Mouse (Mus musculus) megakaryocyte, embryonic 14.5 days (primary cell): ENCODE data around the gene Brsk1. TPM values are rescaled to one million over a fixed set of nuclear protein-coding genes. Genes with fewer than 3 reads are reported as not detected.
A peak's percentile ranks its signal among the peaks of the same experiment; 100 is the strongest.

ENCODE experiments used
- H3K27me3 ChIP-seq: replicated peaks from 2 replicates; pipeline ENCODE3; 2012; ENCODE audit warnings: inconsistent platforms
- H3K36me3 ChIP-seq: replicated peaks from 2 replicates; pipeline ENCODE3; 2012; ENCODE audit warnings: low read length, inconsistent platforms, mixed read lengths
- H3K4me1 ChIP-seq: 2 replicates; pipeline ENCODE4 v1.6.1; 2012; ENCODE audit warnings: inconsistent platforms
- H3K4me3 ChIP-seq: replicated peaks from 2 replicates; pipeline ENCODE3; 2012; ENCODE audit warnings: moderate library complexity, mild to moderate bottlenecking, inconsistent platforms
- H3K9me3 ChIP-seq: 2 replicates; pipeline ENCODE4 v1.6.1; 2012; ENCODE audit warnings: inconsistent platforms
- FLI1 ChIP-seq: IDR thresholded peaks from 2 replicates; pipeline ENCODE4 v1.6.1; 2012; ENCODE audit warnings: low read length, inconsistent platforms, mixed read lengths
- GATA1 ChIP-seq: IDR thresholded peaks from 3 replicates; pipeline ENCODE4 v1.6.1; 2012; ENCODE audit warnings: mixed read lengths, low read length, inconsistent platforms, borderline replicate concordance
- polyA plus RNA-seq: library from polyadenylated mRNA; stranded (reverse); fragments of >175 nt; gene quantifications from 2 replicates; pipeline ENCODE4 v1.2.3, GENCODE M21; 2012; ENCODE audit warnings: low replicate concordance; ENCODE audit not compliant: insufficient read depth

Gene Brsk1
- polyA plus RNA-seq, 1 experiment = 0.08 TPM

DNA sequence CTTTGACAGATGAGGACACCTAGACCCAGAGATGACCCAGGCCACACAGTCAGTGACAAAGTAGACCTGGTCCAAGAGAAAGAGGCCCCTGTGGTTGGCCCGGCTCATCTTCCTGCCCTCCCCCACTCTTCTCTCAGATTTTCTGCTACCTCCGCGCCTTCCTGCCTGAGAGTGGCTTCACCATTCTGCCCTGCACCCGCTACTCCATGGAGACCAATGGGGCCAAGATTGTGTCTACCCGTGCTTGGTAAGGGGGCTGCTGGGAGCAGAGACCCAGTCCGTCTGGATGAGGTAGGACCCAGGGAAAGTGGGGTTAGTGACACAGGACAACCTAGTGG is 52.0 kb downstream of the Brsk1 start:
- peak overlapping the region; percentile 59 for H3K4me3 ChIP-seq

DNA sequence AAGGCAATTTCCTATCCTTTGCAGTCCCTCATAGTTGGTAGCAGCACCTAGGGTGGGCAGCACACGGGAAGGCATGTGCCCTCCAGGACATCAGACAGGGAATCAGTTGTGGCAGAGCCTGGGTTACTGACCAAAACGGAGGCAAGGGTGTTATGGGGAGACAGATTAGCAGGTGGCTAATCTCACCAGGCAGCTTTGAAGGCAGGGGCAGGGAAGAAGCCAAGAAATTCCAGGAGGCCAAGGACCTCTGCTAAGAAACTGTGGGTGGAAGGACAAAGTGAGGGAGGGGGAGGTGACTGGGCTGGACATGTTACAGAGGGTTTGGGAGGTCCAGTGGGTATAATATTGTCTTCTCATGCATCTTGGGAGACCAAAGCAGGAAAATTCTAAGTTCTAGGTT is 53.0 kb downstream of the Brsk1 start:
- Histone ChIP-seq H3K36me3 (peaks cover 72% of the 10 kb centered on the region), H3K27me3 (no peaks in the 10 kb centered on the region), H3K4me3 (peak overlapping the region; percentile 59), H3K4me1 (peaks cover 83% of the 10 kb centered on the region), H3K9me3 (no peaks in the 10 kb centered on the region)
- TF ChIP-seq FLI1 (no peak), GATA1 (no peak)

More for the DNA sequence above, 52.0 kb downstream of the Brsk1 start:
- Histone ChIP-seq H3K9me3 (no peaks in the 10 kb centered on the region), H3K4me1 (peaks cover 74% of the 10 kb centered on the region), H3K27me3 (no peaks in the 10 kb centered on the region), H3K36me3 (peaks cover 63% of the 10 kb centered on the region)
- TF ChIP-seq GATA1 (no peak), FLI1 (no peak)

DNA sequence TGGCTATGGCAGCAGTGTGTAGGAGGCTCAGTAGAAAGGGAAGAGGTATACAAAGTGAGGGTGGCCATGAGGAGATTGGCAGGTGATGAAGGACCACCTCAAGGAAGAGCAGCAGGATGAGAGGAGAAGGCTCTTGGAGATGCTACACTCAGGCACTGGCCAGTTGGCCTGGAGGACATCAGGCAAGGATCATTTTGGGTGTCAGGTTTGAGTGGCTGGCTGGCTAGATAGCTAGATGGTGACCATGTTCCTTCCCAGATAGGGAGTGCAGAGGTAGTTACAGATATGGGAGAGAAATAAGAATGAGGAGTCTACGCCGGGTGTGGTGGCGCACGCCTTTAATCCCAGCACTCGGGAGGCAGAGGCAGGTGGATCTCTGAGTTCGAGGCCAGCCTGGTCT is 54.5 kb downstream of the Brsk1 start:
- peaks cover 87% of the 10 kb centered on the region for H3K4me1 ChIP-seq
- TF ChIP-seq GATA1 = no peak
- TF ChIP-seq FLI1 = no peak
- no peaks in the 10 kb centered on the region for H3K9me3 ChIP-seq
- H3K4me3 ChIP-seq = no peak overlapping the region
- H3K27me3 ChIP-seq = no peaks in the 10 kb centered on the region
- peaks cover 86% of the 10 kb centered on the region for H3K36me3 ChIP-seq

DNA sequence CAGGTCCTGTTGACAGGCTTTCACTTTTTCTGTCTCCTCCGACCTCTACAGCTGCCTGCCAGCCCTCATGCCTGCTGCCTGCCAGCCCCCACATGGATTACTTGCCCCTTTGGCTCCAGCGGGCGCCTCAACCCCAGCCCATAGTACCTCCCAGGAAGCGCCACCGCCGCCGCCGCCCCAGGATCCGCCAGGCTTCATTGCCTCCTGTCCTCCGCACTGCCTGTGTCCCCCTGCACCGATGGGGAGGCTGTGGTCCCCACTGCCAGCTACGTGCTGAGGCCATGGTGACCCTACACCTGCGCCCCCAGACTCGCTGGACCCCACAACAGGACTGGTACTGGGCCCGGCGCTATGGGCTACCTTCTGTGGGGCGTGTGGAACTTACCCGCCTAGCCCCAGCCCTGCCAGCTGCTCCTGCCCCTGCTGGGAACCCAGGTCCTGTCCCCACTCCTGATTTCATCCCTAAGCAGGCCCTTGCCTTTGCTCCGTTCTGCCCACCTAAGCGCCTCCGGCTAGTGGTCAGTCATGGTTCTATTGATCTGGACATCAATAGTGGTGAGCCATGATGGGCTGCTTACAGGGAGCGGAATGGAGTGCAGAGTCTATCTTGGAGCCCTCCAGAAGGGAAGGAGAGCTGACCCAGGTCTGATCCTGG is 56.0 kb downstream of the Brsk1 start:
- Histone ChIP-seq H3K27me3 (no peaks in the 10 kb centered on the region), H3K4me3 (peak overlapping the region; percentile 64), H3K4me1 (peaks cover 93% of the 10 kb centered on the region), H3K36me3 (peaks cover 96% of the 10 kb centered on the region), H3K9me3 (no peaks in the 10 kb centered on the region)
- TF ChIP-seq FLI1 = no peak
- TF ChIP-seq GATA1 = no peak

DNA sequence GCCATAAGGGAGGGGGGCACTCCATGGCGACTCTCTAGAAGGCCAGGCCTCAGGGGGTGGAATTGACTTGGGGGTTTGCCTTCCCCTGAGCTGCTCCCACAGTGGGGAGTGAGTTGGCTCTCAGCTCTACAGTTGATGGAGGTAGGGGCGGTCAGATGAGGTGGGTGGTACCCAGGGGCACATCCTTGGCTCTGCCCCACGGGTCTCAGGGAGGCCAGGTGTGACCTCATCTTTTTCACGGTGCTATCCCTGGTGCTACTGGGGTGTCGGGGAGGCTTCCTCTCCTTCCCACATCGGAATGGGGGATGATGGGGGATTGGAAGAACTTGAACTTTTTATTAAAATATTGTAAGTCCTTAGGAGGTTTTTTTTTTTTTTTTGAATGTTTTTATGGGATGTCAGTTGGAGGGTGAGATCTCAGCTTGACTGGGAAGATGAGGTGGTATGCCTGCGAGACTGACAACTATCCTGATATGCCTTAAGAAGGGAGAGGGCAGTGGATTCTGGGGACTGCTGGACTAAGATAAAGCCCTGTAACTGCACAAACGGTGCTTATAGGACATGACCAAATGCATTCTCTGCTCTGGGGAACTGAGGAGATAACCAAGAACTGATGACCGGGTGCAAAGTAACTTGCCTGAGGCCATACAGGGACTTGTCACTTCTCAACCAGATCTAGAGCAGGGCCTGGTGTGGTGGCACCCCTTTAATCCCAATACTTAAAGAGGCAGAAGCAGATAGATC is 56.9 kb downstream of the Brsk1 start:
- peak overlapping the region; percentile 33 for H3K4me3 ChIP-seq

DNA sequence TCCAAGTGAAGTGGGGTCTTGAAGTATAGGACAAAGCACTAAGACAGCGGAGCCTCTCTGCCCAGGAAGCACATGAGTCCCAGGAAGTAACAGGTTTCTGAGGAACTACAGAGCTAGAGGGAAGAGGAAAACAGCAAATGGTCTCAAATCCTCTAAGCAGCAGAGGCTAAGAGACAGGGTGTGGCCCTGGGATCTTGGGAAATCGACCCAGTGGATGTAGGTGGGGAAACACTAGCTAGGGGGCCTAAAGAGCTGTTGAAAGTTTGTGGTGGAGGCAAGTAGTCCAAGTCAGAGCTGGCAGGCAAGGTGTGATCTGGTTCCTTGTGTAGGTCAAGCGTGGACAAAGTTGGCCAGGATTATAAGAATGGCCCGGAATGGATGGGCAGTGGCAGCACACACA is 57.9 kb downstream of the Brsk1 start:
- Histone ChIP-seq H3K9me3 (no peaks in the 10 kb centered on the region), H3K4me3 (no peak overlapping the region), H3K4me1 (peaks cover 93% of the 10 kb centered on the region), H3K36me3 (peaks cover 79% of the 10 kb centered on the region), H3K27me3 (no peaks in the 10 kb centered on the region)
- TF ChIP-seq FLI1 (no peak), GATA1 (no peak)

More for the DNA sequence above, 56.9 kb downstream of the Brsk1 start:
- Histone ChIP-seq H3K4me1 (peaks cover 93% of the 10 kb centered on the region), H3K27me3 (no peaks in the 10 kb centered on the region), H3K9me3 (no peaks in the 10 kb centered on the region), H3K36me3 (peaks cover 89% of the 10 kb centered on the region)
- TF ChIP-seq GATA1 (no peak), FLI1 (no peak)

DNA sequence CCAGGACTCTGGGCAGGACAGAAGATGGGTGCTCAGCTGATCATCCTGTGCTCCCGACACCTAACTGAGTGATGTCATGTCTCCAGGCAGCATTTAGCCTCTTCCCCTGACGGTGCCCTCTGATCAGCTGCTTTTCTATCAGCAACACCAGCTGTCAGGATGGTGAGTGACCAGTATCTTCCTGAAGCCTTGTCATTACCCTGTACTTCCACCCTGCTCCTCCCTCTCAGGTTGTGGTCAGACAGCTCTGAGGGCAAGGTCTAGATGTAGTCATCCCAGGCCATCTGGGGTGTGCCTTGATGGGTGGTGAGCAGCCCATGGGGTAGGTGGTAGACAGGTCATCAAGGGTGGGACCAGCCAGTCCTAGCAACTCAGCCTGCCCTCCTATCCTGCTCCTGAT is 58.8 kb downstream of the Brsk1 start:
- TF ChIP-seq GATA1 (no peak), FLI1 (no peak)
- peaks cover 86% of the 10 kb centered on the region for H3K4me1 ChIP-seq

DNA sequence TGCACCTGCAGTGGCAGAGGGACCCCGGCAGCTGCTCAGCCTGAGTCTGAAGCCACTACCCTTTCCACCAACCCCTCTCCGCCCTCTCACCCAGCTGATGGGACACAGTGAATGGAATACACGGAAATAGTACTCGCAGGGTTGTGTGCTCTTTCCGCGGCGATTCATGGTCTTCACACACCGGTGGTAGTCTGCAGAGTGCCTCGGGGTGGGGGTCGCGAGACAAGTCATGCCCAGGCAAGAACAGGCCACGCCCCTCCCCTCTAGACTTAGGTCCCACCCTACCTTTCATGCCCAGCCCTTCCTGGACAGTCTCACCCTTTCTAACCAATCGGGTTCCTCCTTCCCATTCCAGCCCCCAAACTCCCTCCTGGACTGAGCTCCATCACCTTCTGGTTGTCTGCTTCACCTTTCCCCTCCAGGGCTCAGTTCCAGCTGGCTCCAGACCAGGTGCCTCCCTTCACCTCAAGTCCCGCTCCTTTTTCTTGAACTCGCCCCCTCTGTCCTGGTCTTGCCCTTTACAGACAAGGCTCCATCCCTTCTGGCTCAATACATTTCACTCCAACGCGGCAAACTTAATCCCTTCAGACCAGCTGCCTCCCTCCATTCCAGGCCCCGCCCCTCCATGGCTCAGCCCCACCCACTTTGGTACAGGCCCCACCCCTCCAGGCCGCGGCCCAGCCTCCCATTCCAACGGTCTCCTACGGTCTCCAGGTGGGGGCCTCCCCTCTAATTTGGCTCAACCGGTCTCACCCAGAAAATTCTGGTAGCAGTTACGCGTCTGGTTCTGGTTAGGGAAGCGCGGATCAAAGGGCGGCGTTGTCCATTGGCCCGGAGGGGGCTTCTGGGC is 61.8 kb downstream of the Brsk1 start:
- Histone ChIP-seq H3K4me3 (peak overlapping the region; percentile 93), H3K4me1 (peaks cover 57% of the 10 kb centered on the region), H3K9me3 (no peaks in the 10 kb centered on the region), H3K27me3 (peaks cover 4% of the 10 kb centered on the region), H3K36me3 (peaks cover 41% of the 10 kb centered on the region)
- TF ChIP-seq GATA1 (no peak), FLI1 (no peak)

More for the DNA sequence above, 58.8 kb downstream of the Brsk1 start:
- Histone ChIP-seq H3K27me3 (no peaks in the 10 kb centered on the region), H3K9me3 (no peaks in the 10 kb centered on the region), H3K36me3 (peaks cover 71% of the 10 kb centered on the region), H3K4me3 (peak overlapping the region; percentile 63)

DNA sequence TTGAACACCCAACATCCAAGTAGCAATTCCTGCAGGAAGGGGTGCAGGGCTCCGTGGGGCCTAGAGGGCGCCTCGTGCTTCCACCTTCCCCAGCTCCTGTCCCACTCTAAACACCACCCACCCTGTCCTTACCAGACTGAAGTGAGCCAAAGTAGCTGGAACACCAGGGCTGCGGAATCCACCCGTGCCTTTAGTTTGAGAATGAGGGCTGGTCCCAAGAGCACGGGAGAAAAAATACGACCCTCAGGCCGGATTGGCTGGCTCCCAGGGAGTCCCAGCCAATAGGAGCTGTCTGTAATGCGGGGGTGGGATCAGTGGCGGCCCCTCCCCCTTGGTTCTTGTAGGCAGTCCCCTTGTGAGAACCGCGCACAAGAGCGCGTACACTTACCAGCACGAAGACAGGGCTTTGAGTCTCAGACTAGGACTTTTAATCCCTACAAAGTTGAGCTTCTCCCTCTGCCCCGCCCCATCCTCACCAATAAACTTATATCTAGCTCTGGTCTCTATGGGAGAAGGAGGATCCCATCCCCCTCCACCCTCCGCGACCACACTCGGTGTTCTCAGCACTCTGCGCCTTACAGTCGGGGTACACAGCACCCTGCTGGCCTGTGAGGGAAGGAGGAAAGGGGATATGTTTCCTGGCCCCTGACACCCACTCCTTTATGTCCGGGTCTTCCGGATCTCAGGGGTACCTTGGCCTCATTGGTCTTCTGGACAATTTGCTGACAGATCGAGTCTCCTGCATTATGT is 62.6 kb downstream of the Brsk1 start, which contains the start of gene Cox6b2:
Cox6b2 (minus strand) TSS at position 274 of the 750 bp plus-strand sequence.
- TF ChIP-seq GATA1 (no peak), FLI1 (no peak)
- H3K4me1 ChIP-seq = peaks cover 49% of the 10 kb centered on the region
- peaks cover 33% of the 10 kb centered on the region for H3K36me3 ChIP-seq
- H3K4me3 ChIP-seq = peak within 1 kb of the TSS; percentile 93
- peaks cover 10% of the 10 kb centered on the region for H3K27me3 ChIP-seq
- no peaks in the 10 kb centered on the region for H3K9me3 ChIP-seq
